Mouse (Mus musculus): ENCODE measurements at regions not wholly inside any gene's neighbourhood (a gene's known extent, or its start where the extent isn't known, plus 50 kb on each side); places are given as distances from the start of the nearest gene placed in this dataset.
A peak's percentile ranks its signal among the peaks of the same experiment; 100 is the strongest.

GRCm38 (mm10) chr14:61665815-61666214 lies 58.6 kb downstream of the Kcnrg start:
- 93% methylated on average over 3 of the region's 3 CpGs for WGBS
- Histone ChIP-seq H3K9ac (replicated peaks) (no peak overlapping the region), H3K4me3 (no peak overlapping the region), H3K4me1 (0 out of 2 replicates have a peak, but pooled peaks cover 4% of the 10 kb centered on the region), H3K27me3 (no peaks in the 10 kb centered on the region), H3K36me3 (0 out of 2 replicates have a peak, but pooled peaks cover 3% of the 10 kb centered on the region), H3K9me3 (no peaks in the 10 kb centered on the region), H3K27ac (replicated peaks) (no peak overlapping the region), H3K4me2 (replicated peaks) (no peak overlapping the region)
- no peak for ATAC-seq (replicated peaks)

GRCm38 (mm10) chr14:61673184-61673583 lies 65.9 kb downstream of the Kcnrg start:
- Histone ChIP-seq H3K4me1 (peaks cover 15% of the 10 kb centered on the region), H3K4me3 (no peak overlapping the region), H3K9me3 (no peaks in the 10 kb centered on the region), H3K9ac (replicated peaks) (no peak overlapping the region), H3K36me3 (peaks cover 6% of the 10 kb centered on the region), H3K27me3 (no peaks in the 10 kb centered on the region), H3K27ac (replicated peaks) (no peak overlapping the region), H3K4me2 (replicated peaks) (no peak overlapping the region)
- ATAC-seq (replicated peaks) = no peak
- 11% methylated on average over 2 of the region's 2 CpGs for WGBS

GRCm38 (mm10) chr14:61678107-61678506 lies 70.8 kb downstream of the Kcnrg start:
- no peak overlapping the region for H3K4me3 ChIP-seq
- H3K27me3 ChIP-seq = no peaks in the 10 kb centered on the region
- WGBS = 94% methylated on average over 1 of the region's 1 CpGs
- H3K27ac ChIP-seq (replicated peaks) = no peak overlapping the region
- ATAC-seq (replicated peaks) = no peak
- H3K36me3 ChIP-seq = peaks cover 6% of the 10 kb centered on the region
- no peak overlapping the region for H3K4me2 ChIP-seq (replicated peaks)
- H3K9me3 ChIP-seq = no peaks in the 10 kb centered on the region
- no peak overlapping the region for H3K9ac ChIP-seq (replicated peaks)
- H3K4me1 ChIP-seq = peaks cover 36% of the 10 kb centered on the region

GRCm38 (mm10) chr14:61680818-61681707 lies 73.8 kb downstream of the Kcnrg start:
- WGBS = under 1% methylated on average over 50 of the region's 50 CpGs
- Histone ChIP-seq H3K36me3 (peaks cover 2% of the 10 kb centered on the region; the same call in 1 of the 2 replicates), H3K4me1 (peaks cover 44% of the 10 kb centered on the region), H3K9ac (replicated peaks) (peak overlapping the region; percentile 84), H3K9me3 (no peaks in the 10 kb centered on the region), H3K4me2 (replicated peaks) (peak overlapping the region; percentile 82), H3K27me3 (peaks cover 6% of the 10 kb centered on the region; the same call in 1 of the 2 replicates), H3K4me3 (peak overlapping the region; percentile 94), H3K27ac (replicated peaks) (peak overlapping the region; percentile 99)
- peak; percentile 75 for ATAC-seq (replicated peaks)

- H3K9ac ChIP-seq (replicated peaks) = peak overlapping the region; percentile 84
- peaks cover 6% of the 10 kb centered on the region; the same call in 1 of the 2 replicates for H3K27me3 ChIP-seq
- peaks cover 47% of the 10 kb centered on the region for H3K4me1 ChIP-seq
- peak overlapping the region; percentile 99 for H3K27ac ChIP-seq (replicated peaks)
- peak overlapping the region; percentile 94 for H3K4me3 ChIP-seq
- peak overlapping the region; percentile 82 for H3K4me2 ChIP-seq (replicated peaks)
- no peaks in the 10 kb centered on the region for H3K36me3 ChIP-seq
- WGBS = under 1% methylated on average over 83 of the region's 90 CpGs
- peak; percentile 90 for ATAC-seq (replicated peaks)
- no peaks in the 10 kb centered on the region for H3K9me3 ChIP-seq
Measured at GRCm38 (mm10) chr14:61681708-61682701, 74.7 kb downstream of the Kcnrg start.

- H3K27me3 ChIP-seq = peaks cover 6% of the 10 kb centered on the region; the same call in 1 of the 2 replicates
- H3K9ac ChIP-seq (replicated peaks) = peak overlapping the region; percentile 84
- H3K9me3 ChIP-seq = no peaks in the 10 kb centered on the region
- peak overlapping the region; percentile 94 for H3K4me3 ChIP-seq
- H3K4me1 ChIP-seq = peaks cover 54% of the 10 kb centered on the region
- peak; percentile 78 for ATAC-seq (replicated peaks)
- peak overlapping the region; percentile 99 for H3K27ac ChIP-seq (replicated peaks)
- H3K4me2 ChIP-seq (replicated peaks) = peak overlapping the region; percentile 82
- no peaks in the 10 kb centered on the region for H3K36me3 ChIP-seq
- under 1% methylated on average over 52 of the region's 54 CpGs for WGBS
Measured at GRCm38 (mm10) chr14:61682721-61683355, 75.6 kb downstream of the Kcnrg start.

- peak overlapping the region; percentile 99 for H3K27ac ChIP-seq (replicated peaks)
Measured at GRCm38 (mm10) chr14:61683356-61683740, 76.1 kb downstream of the Kcnrg start.

GRCm38 (mm10) chr14:61683791-61684411 lies 76.6 kb downstream of the Kcnrg start:
- Histone ChIP-seq H3K9me3 (no peaks in the 10 kb centered on the region), H3K9ac (replicated peaks) (no peak overlapping the region), H3K4me3 (peak overlapping the region; percentile 10; the same call in 1 of the 2 replicates), H3K4me1 (peaks cover 58% of the 10 kb centered on the region), H3K27me3 (peaks cover 11% of the 10 kb centered on the region), H3K27ac (replicated peaks) (no peak overlapping the region), H3K4me2 (replicated peaks) (peak overlapping the region; percentile 32), H3K36me3 (no peaks in the 10 kb centered on the region)
- ATAC-seq (replicated peaks) = no peak
- WGBS = 32% methylated on average over 19 of the region's 19 CpGs

More at GRCm38 (mm10) chr14:61683356-61683740, 76.1 kb downstream of the Kcnrg start:
- 9% methylated on average over 9 of the region's 9 CpGs for WGBS
- Histone ChIP-seq H3K36me3 (no peaks in the 10 kb centered on the region), H3K4me3 (peak overlapping the region; percentile 94), H3K4me1 (peaks cover 54% of the 10 kb centered on the region), H3K4me2 (replicated peaks) (peak overlapping the region; percentile 82), H3K9ac (replicated peaks) (peak overlapping the region; percentile 84; the same call in 1 of the 2 replicates), H3K9me3 (no peaks in the 10 kb centered on the region), H3K27me3 (peaks cover 6% of the 10 kb centered on the region; the same call in 1 of the 2 replicates)
- no peak for ATAC-seq (replicated peaks)

GRCm38 (mm10) chr14:61684473-61685230 lies 77.4 kb downstream of the Kcnrg start:
- Histone ChIP-seq H3K4me1 (peaks cover 57% of the 10 kb centered on the region), H3K4me3 (peak overlapping the region; percentile 10; the same call in 1 of the 2 replicates), H3K9me3 (no peaks in the 10 kb centered on the region), H3K27ac (replicated peaks) (no peak overlapping the region), H3K4me2 (replicated peaks) (peak overlapping the region; percentile 32), H3K27me3 (peaks cover 12% of the 10 kb centered on the region), H3K9ac (replicated peaks) (no peak overlapping the region), H3K36me3 (no peaks in the 10 kb centered on the region)
- 37% methylated on average over 26 of the region's 26 CpGs for WGBS
- ATAC-seq (replicated peaks) = no peak

GRCm38 (mm10) chr14:61685231-61685800 lies 78.1 kb downstream of the Kcnrg start:
- no peak overlapping the region for H3K4me2 ChIP-seq (replicated peaks)
- H3K4me3 ChIP-seq = no peak overlapping the region
- no peak overlapping the region for H3K27ac ChIP-seq (replicated peaks)
- no peaks in the 10 kb centered on the region for H3K36me3 ChIP-seq
- no peak overlapping the region for H3K9ac ChIP-seq (replicated peaks)
- H3K4me1 ChIP-seq = peaks cover 51% of the 10 kb centered on the region
- H3K9me3 ChIP-seq = no peaks in the 10 kb centered on the region
- ATAC-seq (replicated peaks) = no peak
- H3K27me3 ChIP-seq = peaks cover 19% of the 10 kb centered on the region
- WGBS = 58% methylated on average over 12 of the region's 12 CpGs
